Mouse (Mus musculus): ENCODE data around the gene Best1.
A peak's percentile ranks its signal among the peaks of the same experiment; 100 is the strongest.

DNA sequence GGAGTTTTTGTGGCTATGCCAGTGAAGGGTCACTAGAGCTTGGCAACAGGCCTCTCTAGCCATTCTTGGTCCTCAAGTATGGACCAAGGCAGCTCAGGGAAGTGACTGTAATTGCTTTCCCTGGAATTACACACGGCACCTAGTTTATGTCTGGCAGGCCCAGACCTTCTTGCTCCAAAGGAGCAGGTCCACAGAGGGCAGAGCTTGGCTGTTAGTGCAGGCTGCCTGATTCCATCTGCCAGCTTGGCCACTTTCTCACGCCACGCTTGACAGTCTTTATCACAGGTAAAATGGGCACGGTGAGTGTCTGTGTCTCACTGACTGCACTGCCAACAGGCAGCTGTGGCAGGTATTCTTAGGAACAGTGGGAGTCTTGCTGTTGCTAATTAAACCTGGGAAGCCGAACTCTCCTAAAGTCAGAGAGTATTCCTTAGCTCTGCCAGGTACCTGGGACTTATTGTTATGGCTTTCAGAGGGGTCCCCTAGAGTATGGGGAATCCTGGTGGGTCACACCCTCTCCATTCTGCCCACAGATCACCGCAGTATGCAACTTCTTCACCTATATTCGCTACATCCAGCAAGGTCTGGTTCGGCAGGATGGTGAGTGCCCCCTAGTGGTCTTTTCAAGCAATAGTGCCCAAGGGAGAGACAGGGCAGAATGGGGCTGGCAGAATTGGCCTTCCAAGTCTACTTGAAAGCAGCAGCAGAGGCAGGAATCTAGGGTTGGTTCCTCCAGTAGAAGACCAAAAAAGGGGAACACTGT, 32.0 kb upstream of the Best1 start:
- no peak for TF ChIP-seq EP300 (optimal IDR thresholded peaks at IDR 0.05)
- TF ChIP-seq CTCF (IDR thresholded peaks at IDR 0.05; ENCODE audit: low read depth), result peak; percentile 94
